Mouse (Mus musculus) ES-E14 (cell line): ENCODE measurements around the gene Ripply1.

Experiments
- HCFC1 ChIP-seq: IDR thresholded peaks from 2 replicates; pipeline ENCODE4 v1.6.1; 2012; ENCODE audit warnings: low read length, inconsistent platforms, borderline replicate concordance; ENCODE audit not compliant: insufficient read depth
- ZC3H11A ChIP-seq: IDR thresholded peaks from 2 replicates; pipeline ENCODE4 v1.6.1; 2012; ENCODE audit warnings: low read depth, mild to moderate bottlenecking, inconsistent platforms, low read length, borderline replicate concordance
- ZNF384 ChIP-seq: IDR thresholded peaks from 2 replicates; pipeline ENCODE4 v1.6.1; 2012; ENCODE audit warnings: low read depth, low read length, inconsistent platforms

- TF ChIP-seq HCFC1 (no peak), ZNF384 (no peak), ZC3H11A (no peak)
Measured at GRCm38 (mm10) chrX:139737066-139737465, 45.1 kb downstream of the Ripply1 start.
